Mouse (Mus musculus) right cerebral cortex, adult 18-20 months (tissue): ENCODE data around the gene Ftl1.
A peak's percentile ranks its signal among the peaks of the same experiment; 100 is the strongest.
"Not testable (repeated sequence)": the region's sequence is repeated elsewhere in the genome, so short reads cannot be mapped to it uniquely, and the experiment has no call there.

Experiments
- DNase-seq: peaks from one replicate; pipeline ENCODE4 v3.0.0; 2022; ENCODE audit warnings: mixed read lengths

Ftl1 gene

GRCm38 (mm10) chr7:45459564-45460140, at the start of gene Ftl1:
Gene Ftl1 (minus strand): TSS chr7:45459884.
- DNase-seq = peak; percentile 98

GRCm38 (mm10) chr7:45509181-45509882, 49.6 kb upstream of the Ftl1 start:
- DNase-seq = no peak

GRCm38 (mm10) chr7:45508561-45508960, 48.9 kb upstream of the Ftl1 start:
- DNase-seq = no peak

GRCm38 (mm10) chr7:45507583-45507982, 47.9 kb upstream of the Ftl1 start:
- no peak for DNase-seq

GRCm38 (mm10) chr7:45498427-45498826, 38.7 kb upstream of the Ftl1 start:
- no peak for DNase-seq

GRCm38 (mm10) chr7:45494548-45494947, 34.9 kb upstream of the Ftl1 start:
- no peak for DNase-seq

GRCm38 (mm10) chr7:45492951-45493350, 33.3 kb upstream of the Ftl1 start:
- no peak for DNase-seq

- no peak for DNase-seq
Observed at GRCm38 (mm10) chr7:45492225-45492844, 32.7 kb upstream of the Ftl1 start.

- DNase-seq = no peak
Observed at GRCm38 (mm10) chr7:45491264-45491663, 31.6 kb upstream of the Ftl1 start.

- peak; percentile 52 for DNase-seq
Observed at GRCm38 (mm10) chr7:45490822-45491221, 31.1 kb upstream of the Ftl1 start.

GRCm38 (mm10) chr7:45489578-45489977, 29.9 kb upstream of the Ftl1 start:
- no peak for DNase-seq

- DNase-seq = peak; percentile 39
Observed at GRCm38 (mm10) chr7:45488293-45489204, 28.9 kb upstream of the Ftl1 start, which contains the start of gene Dhdh. Gene Dhdh (minus strand): TSS chr7:45488805.

GRCm38 (mm10) chr7:45487861-45488292, 28.2 kb upstream of the Ftl1 start:
- DNase-seq = no peak

GRCm38 (mm10) chr7:45486761-45487415, 27.2 kb upstream of the Ftl1 start, which contains the start of gene Gm45808:
Gene Gm45808 (minus strand): TSS chr7:45486811.
- no peak for DNase-seq

GRCm38 (mm10) chr7:45486158-45486557, 26.5 kb upstream of the Ftl1 start:
- DNase-seq = no peak

- DNase-seq = not testable (repeated sequence)
Observed at GRCm38 (mm10) chr7:45484985-45485384, 25.3 kb upstream of the Ftl1 start.

GRCm38 (mm10) chr7:45482166-45482565, 22.5 kb upstream of the Ftl1 start:
- DNase-seq = no peak

GRCm38 (mm10) chr7:45481374-45481927, 21.8 kb upstream of the Ftl1 start, which contains the start of gene Tulp2:
Gene Tulp2 (plus strand): TSS chr7:45481877.
- peak; percentile 75 for DNase-seq

GRCm38 (mm10) chr7:45480310-45480709, 20.6 kb upstream of the Ftl1 start:
- DNase-seq = not testable (repeated sequence)

GRCm38 (mm10) chr7:45478774-45479173, 19.1 kb upstream of the Ftl1 start:
- DNase-seq = no peak

GRCm38 (mm10) chr7:45477003-45477402, 17.3 kb upstream of the Ftl1 start:
- peak; percentile 66 for DNase-seq

- no peak for DNase-seq
Observed at GRCm38 (mm10) chr7:45476453-45476852, 16.8 kb upstream of the Ftl1 start.
